7 mouse cellular contexts compared by ENCODE assay signal in the genomic region with DNA sequence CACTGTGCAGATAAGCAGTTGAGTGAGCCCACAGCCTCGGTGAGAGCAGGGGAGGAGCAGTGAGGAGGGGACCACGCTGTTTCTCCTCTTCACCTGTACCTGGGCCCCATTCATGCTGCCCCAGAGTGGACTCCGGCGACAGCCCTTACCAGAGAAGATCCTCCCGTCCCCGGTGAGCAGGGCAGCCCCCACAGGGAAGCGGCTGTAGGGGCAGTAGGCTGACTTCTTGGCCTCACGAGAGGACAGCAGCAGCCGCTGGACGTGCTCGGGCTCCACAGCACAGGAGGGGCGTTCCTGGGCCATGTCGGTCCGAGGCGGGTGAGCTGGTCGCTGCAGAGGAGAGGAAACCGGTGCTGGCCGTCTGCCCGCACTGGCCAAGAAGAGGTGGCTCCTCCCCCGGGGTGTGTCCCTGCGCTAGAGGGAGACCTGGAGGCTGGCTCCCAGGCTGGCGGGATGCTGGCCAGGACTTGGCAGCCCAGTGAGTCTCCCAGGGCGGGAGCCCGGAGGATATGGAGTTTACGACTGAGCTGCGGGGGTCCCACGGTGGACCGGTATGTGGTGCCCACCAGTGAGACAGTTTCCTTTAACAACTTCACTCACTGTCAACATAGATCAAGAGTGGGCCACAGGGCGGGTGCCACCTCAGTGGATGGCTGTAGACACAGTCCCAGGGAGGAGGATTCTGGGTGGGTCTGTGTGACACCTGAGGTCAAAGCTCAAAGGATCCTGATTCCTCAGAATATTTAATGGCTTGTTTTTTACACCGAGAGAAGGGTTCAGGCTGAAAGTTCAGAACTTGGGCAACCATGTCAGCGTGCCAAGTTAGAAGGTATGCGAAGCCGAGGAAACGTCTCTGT. TPM values are rescaled to one million over a fixed set of nuclear protein-coding genes. Genes with fewer than 3 reads are reported as not detected.
DNase-seq lines count a peak whose midpoint lies in the region; ATAC-seq lines count a peak whose summit lies in the region.

A gene (minus strand): TSS at position 352 of the 857 bp plus-strand sequence.

- H3K36me3 ChIP-seq in hindbrain, embryonic 11.5 days (ENCODE audit: control insufficient read depth, insufficient read depth, low read length), result no peaks in the 10 kb centered on the region
- no peaks in the 10 kb centered on the region for H3K36me3 ChIP-seq in limb, embryonic 13.5 days
- no peaks in the 10 kb centered on the region for H3K36me3 ChIP-seq in midbrain, embryonic 12.5 days

- 10% methylated on average over 34 of the region's 34 CpGs for WGBS in hindbrain, embryonic 11.5 days
- 5% methylated on average over 34 of the region's 34 CpGs for WGBS in limb, embryonic 13.5 days
- WGBS in midbrain, embryonic 12.5 days, result 11% methylated on average over 34 of the region's 34 CpGs

- H3K9ac ChIP-seq in hindbrain, embryonic 11.5 days (ENCODE audit: low read depth, low read length), result peak within 1 kb of the TSS; percentile 37; the same call in 1 of the 2 replicates
- H3K9ac ChIP-seq in limb, embryonic 13.5 days, result peak within 1 kb of the TSS; percentile 54
- peak within 1 kb of the TSS; percentile 43 for H3K9ac ChIP-seq in midbrain, embryonic 12.5 days (replicated peaks)

- no peaks in the 10 kb centered on the region for H3K9me3 ChIP-seq in hindbrain, embryonic 11.5 days (ENCODE audit: control insufficient read depth, low read length)
- no peaks in the 10 kb centered on the region for H3K9me3 ChIP-seq in limb, embryonic 13.5 days
- H3K9me3 ChIP-seq in midbrain, embryonic 12.5 days, result no peaks in the 10 kb centered on the region

- H3K27ac ChIP-seq in hindbrain, embryonic 11.5 days (ENCODE audit: low read depth, low read length), result no peak within 1 kb of the TSS
- no peak within 1 kb of the TSS; the same call in 1 of the 2 replicates for H3K27ac ChIP-seq in limb, embryonic 13.5 days
- no peak within 1 kb of the TSS for H3K27ac ChIP-seq in midbrain, embryonic 12.5 days (replicated peaks)

- H3K4me3 ChIP-seq in hindbrain, embryonic 11.5 days (ENCODE audit: low read depth, low read length), result peak within 1 kb of the TSS; percentile 21
- peak within 1 kb of the TSS; percentile 35 for H3K4me3 ChIP-seq in limb, embryonic 13.5 days
- peak within 1 kb of the TSS; percentile 33 for H3K4me3 ChIP-seq in midbrain, embryonic 12.5 days

- H3K27me3 ChIP-seq in hindbrain, embryonic 11.5 days (ENCODE audit: control insufficient read depth, insufficient read depth, low read length), result peaks cover 7% of the 10 kb centered on the region
- peaks cover 31% of the 10 kb centered on the region for H3K27me3 ChIP-seq in limb, embryonic 13.5 days
- H3K27me3 ChIP-seq in midbrain, embryonic 12.5 days, result peaks cover 41% of the 10 kb centered on the region

- ATAC-seq in hindbrain, embryonic 11.5 days (ENCODE audit: low FRiP score), result peak; percentile 60; the same call in 1 of the 2 replicates
- ATAC-seq in limb, embryonic 13.5 days (ENCODE audit: low FRiP score, low read depth), result peak; percentile 74
- peak; percentile 65; the same call in 1 of the 2 replicates for ATAC-seq in midbrain, embryonic 12.5 days (ENCODE audit: low FRiP score, low read depth)

- peak within 1 kb of the TSS; percentile 45 for H3K4me2 ChIP-seq in hindbrain, embryonic 11.5 days (replicated peaks; ENCODE audit: low read depth, low read length)
- peak within 1 kb of the TSS; percentile 69 for H3K4me2 ChIP-seq in limb, embryonic 13.5 days (replicated peaks)
- H3K4me2 ChIP-seq in midbrain, embryonic 12.5 days (replicated peaks), result peak within 1 kb of the TSS; percentile 61

- DNase-seq in adrenal gland, adult 2 months, result peak; percentile 93
- peak; percentile 70 to 80 for DNase-seq in cerebellum, postnatal 25 days
- peak; percentile 75 for DNase-seq in gastrocnemius, adult 18-20 months (ENCODE audit: low spot score)
- peak; percentile 65 for DNase-seq in hindbrain, embryonic 11.5 days (ENCODE audit: low spot score)
- peak; percentile 37 to 64 for DNase-seq in spleen, postnatal 4 days (ENCODE audit: low spot score in 2 of 2)

- H3K4me1 ChIP-seq in hindbrain, embryonic 11.5 days (replicated peaks; ENCODE audit: control insufficient read depth, insufficient read depth, low read length), result no peaks in the 10 kb centered on the region
- peaks cover 17% of the 10 kb centered on the region for H3K4me1 ChIP-seq in limb, embryonic 13.5 days
- peaks cover 12% of the 10 kb centered on the region for H3K4me1 ChIP-seq in midbrain, embryonic 12.5 days

RNA-seq across cellular contexts. Expression of the gene that starts here (rescaled TPM):
- 10 to 100 TPM; 11.2 to 15.5 TPM for total RNA-seq in adrenal gland, adult 2 months (2021)
- 26.4 and 31.5 TPM in 2 replicates for polyA plus RNA-seq in adrenal gland, adult 2 months (2012; rRNA removed)
- 1 to 10 TPM in 1 of 2 experiments, under 1 TPM in 1; 0.57 to 1.1 TPM for total RNA-seq in gastrocnemius, adult 18-20 months (2021)
- 3.0 and 3.9 TPM in 2 replicates for polyA plus RNA-seq in hindbrain, embryonic 11.5 days (2014; fragmentation: Nextera tagmentation; extraction: Ambion mirVana)
- 4.9 and 5.6 TPM in 2 replicates for polyA plus RNA-seq in limb, embryonic 13.5 days (2015; fragmentation: Nextera tagmentation; extraction: Ambion mirVana)
- 1.6 and 1.8 TPM in 2 replicates for polyA plus RNA-seq in midbrain, embryonic 12.5 days (2016; fragmentation: Nextera tagmentation; extraction: Ambion mirVana)

Comparison
In these comparisons a context has a peak if more than half of its experiments do, and no peak if none do; other contexts are left out.
1. RNA of the gene that starts here (total RNA-seq): 11.2 to 15.5 TPM in adrenal gland, adult 2 months; 0.57 to 1.1 TPM in gastrocnemius, adult 18-20 months; every median in the first group is over 4 times any median in the second.
2. Peak in every context shown above with its lines, with median percentiles within 50 percentile points of each other: DNase-seq, ATAC-seq, H3K4me2 ChIP-seq, H3K4me3 ChIP-seq and H3K9ac ChIP-seq.